Mouse (Mus musculus): ENCODE results near the gene Smc4. TPM values are rescaled to one million over a fixed set of nuclear protein-coding genes. Genes with fewer than 3 reads are reported as not detected.
"Not testable (repeated sequence)": the region's sequence is repeated elsewhere in the genome, so short reads cannot be mapped to it uniquely, and the experiment has no call there.

The Smc4 gene
- polyA plus RNA-seq, 1 experiment from 2014 or later: 125 TPM

- H3K36me3 ChIP-seq: no peaks in the 10 kb centered on the region; the same call in 1 of the 2 replicates
- ATAC-seq (ENCODE audit: low FRiP score, low read depth): no peak
- no peak overlapping the region for H3K4me3 ChIP-seq
- no peak overlapping the region for H3K4me2 ChIP-seq (replicated peaks)
- no peak overlapping the region for H3K9ac ChIP-seq
- H3K4me1 ChIP-seq: no peaks in the 10 kb centered on the region
- 94% methylated on average over 10 of the region's 10 CpGs for WGBS
- H3K27ac ChIP-seq: no peak overlapping the region
- no peaks in the 10 kb centered on the region for H3K27me3 ChIP-seq (replicated peaks)
- no peaks in the 10 kb centered on the region for H3K9me3 ChIP-seq
Observed at GRCm38 (mm10) chr3:68979187-68979586, 25.4 kb upstream of the Smc4 start.

GRCm38 (mm10) chr3:68980898-68981297 is 23.6 kb upstream of the Smc4 start:
- no peaks in the 10 kb centered on the region for H3K9me3 ChIP-seq
- no peak overlapping the region for H3K4me3 ChIP-seq
- H3K27ac ChIP-seq: no peak overlapping the region
- H3K36me3 ChIP-seq: peaks cover 7% of the 10 kb centered on the region
- H3K9ac ChIP-seq: no peak overlapping the region
- no peaks in the 10 kb centered on the region for H3K27me3 ChIP-seq (replicated peaks)
- no peaks in the 10 kb centered on the region for H3K4me1 ChIP-seq
- no peak for ATAC-seq (ENCODE audit: low FRiP score, low read depth)
- WGBS: 86% methylated on average over 9 of the region's 9 CpGs
- H3K4me2 ChIP-seq (replicated peaks): no peak overlapping the region

GRCm38 (mm10) chr3:68986550-68986949 is 18.0 kb upstream of the Smc4 start:
- Histone ChIP-seq H3K9ac (no peak overlapping the region), H3K4me3 (no peak overlapping the region), H3K36me3 (peaks cover 11% of the 10 kb centered on the region), H3K27ac (no peak overlapping the region), H3K27me3 (replicated peaks) (no peaks in the 10 kb centered on the region), H3K9me3 (no peaks in the 10 kb centered on the region), H3K4me2 (replicated peaks) (no peak overlapping the region), H3K4me1 (no peaks in the 10 kb centered on the region)
- WGBS: 95% methylated on average over 2 of the region's 2 CpGs
- no peak for ATAC-seq (ENCODE audit: low FRiP score, low read depth)

- H3K4me2 ChIP-seq (replicated peaks): no peak overlapping the region
- H3K36me3 ChIP-seq: no peaks in the 10 kb centered on the region
- H3K4me1 ChIP-seq: peaks cover 15% of the 10 kb centered on the region
- WGBS: 95% methylated on average over 4 of the region's 4 CpGs
- H3K9ac ChIP-seq: no peak overlapping the region
- no peak overlapping the region for H3K27ac ChIP-seq
- no peaks in the 10 kb centered on the region for H3K27me3 ChIP-seq (replicated peaks)
- no peak overlapping the region for H3K4me3 ChIP-seq
- no peak for ATAC-seq (ENCODE audit: low FRiP score, low read depth)
- no peaks in the 10 kb centered on the region for H3K9me3 ChIP-seq
Observed at GRCm38 (mm10) chr3:69002781-69003180, 1.8 kb upstream of the Smc4 start.

- Histone ChIP-seq H3K27ac (no peak overlapping the region), H3K4me3 (peak overlapping the region; percentile 93), H3K4me2 (replicated peaks) (peak overlapping the region; percentile 80), H3K4me1 (peaks cover 15% of the 10 kb centered on the region), H3K9ac (peak overlapping the region; percentile 53), H3K36me3 (no peaks in the 10 kb centered on the region), H3K27me3 (replicated peaks) (no peaks in the 10 kb centered on the region), H3K9me3 (no peaks in the 10 kb centered on the region)
- ATAC-seq (ENCODE audit: low FRiP score, low read depth): peak; percentile 15
- under 1% methylated on average over 7 of the region's 7 CpGs for WGBS
Observed at GRCm38 (mm10) chr3:69004055-69004436, 492 bp upstream of the Smc4 start.

GRCm38 (mm10) chr3:69005338-69006245 is 1.1 kb downstream of the Smc4 start:
- Histone ChIP-seq H3K9ac (peak overlapping the region; percentile 88), H3K4me2 (replicated peaks) (peak overlapping the region; percentile 80), H3K36me3 (no peaks in the 10 kb centered on the region), H3K4me3 (peak overlapping the region; percentile 93), H3K9me3 (no peaks in the 10 kb centered on the region), H3K4me1 (peaks cover 15% of the 10 kb centered on the region), H3K27me3 (replicated peaks) (no peaks in the 10 kb centered on the region), H3K27ac (peak overlapping the region; percentile 66; the same call in 1 of the 2 replicates)
- under 1% methylated on average over 72 of the region's 72 CpGs for WGBS
- peak; percentile 67 for ATAC-seq (ENCODE audit: low FRiP score, low read depth)

GRCm38 (mm10) chr3:69006246-69006760 is 1.8 kb downstream of the Smc4 start:
- Histone ChIP-seq H3K9ac (peak overlapping the region; percentile 88), H3K36me3 (no peaks in the 10 kb centered on the region), H3K4me1 (peaks cover 15% of the 10 kb centered on the region), H3K27me3 (replicated peaks) (no peaks in the 10 kb centered on the region), H3K4me2 (replicated peaks) (peak overlapping the region; percentile 80), H3K27ac (no peak overlapping the region), H3K9me3 (no peaks in the 10 kb centered on the region), H3K4me3 (peak overlapping the region; percentile 93)
- WGBS: 6% methylated on average over 21 of the region's 21 CpGs
- no peak for ATAC-seq (ENCODE audit: low FRiP score, low read depth)

- H3K4me2 ChIP-seq (replicated peaks): no peak overlapping the region
- H3K27me3 ChIP-seq (replicated peaks): no peaks in the 10 kb centered on the region
- ATAC-seq (ENCODE audit: low FRiP score, low read depth): no peak
- H3K36me3 ChIP-seq: no peaks in the 10 kb centered on the region
- peaks cover 12% of the 10 kb centered on the region for H3K4me1 ChIP-seq
- no peaks in the 10 kb centered on the region for H3K9me3 ChIP-seq
- no peak overlapping the region for H3K9ac ChIP-seq
- WGBS: 92% methylated on average over 2 of the region's 2 CpGs
- H3K27ac ChIP-seq: no peak overlapping the region
- no peak overlapping the region for H3K4me3 ChIP-seq
Observed at GRCm38 (mm10) chr3:69008873-69009272, 4.3 kb downstream of the Smc4 start.

- WGBS: 88% methylated on average over 3 of the region's 3 CpGs
- Histone ChIP-seq H3K36me3 (peaks cover 26% of the 10 kb centered on the region), H3K27me3 (replicated peaks) (no peaks in the 10 kb centered on the region), H3K4me1 (no peaks in the 10 kb centered on the region), H3K4me3 (no peak overlapping the region), H3K9me3 (no peaks in the 10 kb centered on the region), H3K4me2 (replicated peaks) (no peak overlapping the region), H3K27ac (no peak overlapping the region), H3K9ac (no peak overlapping the region)
- no peak for ATAC-seq (ENCODE audit: low FRiP score, low read depth)
Observed at GRCm38 (mm10) chr3:69017181-69017580, 12.6 kb downstream of the Smc4 start.

- peaks cover 33% of the 10 kb centered on the region for H3K36me3 ChIP-seq
- H3K27ac ChIP-seq; ATAC-seq (ENCODE audit: low FRiP score, low read depth); H3K9me3 ChIP-seq; H3K27me3 ChIP-seq (replicated peaks); H3K4me1 ChIP-seq; H3K4me2 ChIP-seq (replicated peaks); H3K9ac ChIP-seq; H3K4me3 ChIP-seq: not testable (repeated sequence)
- WGBS: 98% methylated on average over 2 of the region's 2 CpGs
Observed at GRCm38 (mm10) chr3:69018635-69019034, 14.1 kb downstream of the Smc4 start.

- no peak overlapping the region for H3K9ac ChIP-seq
- ATAC-seq (ENCODE audit: low FRiP score, low read depth): no peak
- H3K9me3 ChIP-seq: no peaks in the 10 kb centered on the region
- no peaks in the 10 kb centered on the region for H3K27me3 ChIP-seq (replicated peaks)
- H3K27ac ChIP-seq: no peak overlapping the region
- no peaks in the 10 kb centered on the region for H3K4me1 ChIP-seq
- peaks cover 43% of the 10 kb centered on the region for H3K36me3 ChIP-seq
- WGBS: 95% methylated on average over 2 of the region's 2 CpGs
- H3K4me3 ChIP-seq: no peak overlapping the region
- no peak overlapping the region for H3K4me2 ChIP-seq (replicated peaks)
Observed at GRCm38 (mm10) chr3:69020285-69020684, 15.7 kb downstream of the Smc4 start.

- no peaks in the 10 kb centered on the region for H3K4me1 ChIP-seq
- H3K9ac ChIP-seq: no peak overlapping the region
- H3K9me3 ChIP-seq: no peaks in the 10 kb centered on the region
- peaks cover 43% of the 10 kb centered on the region for H3K36me3 ChIP-seq
- no peaks in the 10 kb centered on the region for H3K27me3 ChIP-seq (replicated peaks)
- H3K27ac ChIP-seq: no peak overlapping the region
- no peak for ATAC-seq (ENCODE audit: low FRiP score, low read depth)
- no peak overlapping the region for H3K4me3 ChIP-seq
- H3K4me2 ChIP-seq (replicated peaks): no peak overlapping the region
Observed at GRCm38 (mm10) chr3:69020764-69021163, 16.2 kb downstream of the Smc4 start.
